Mouse (Mus musculus) left cerebral cortex, postnatal 36 days (tissue): ENCODE measurements around the gene Pcsk6. TPM values are rescaled to one million over a fixed set of nuclear protein-coding genes. Genes with fewer than 3 reads are reported as not detected.
"Not testable (repeated sequence)": the region's sequence is repeated elsewhere in the genome, so short reads cannot be mapped to it uniquely, and the experiment has no call there.

Experiments
- DNase-seq, 2 experiments: peaks; one replicate each; pipeline ENCODE4 v3.0.0; 2021 to 2022; ENCODE audit warnings: low spot score in 2 of 2, mixed read lengths in 1 of 2
- intact Hi-C: fragments of 180-260 bp; cut with DNase I; formaldehyde crosslinking; loops from one replicate; pipeline ENCODE4 v1.15.1; 2025
- total RNA-seq, 2 experiments: library from RNA; stranded (reverse); gene quantifications; 2 replicates each; pipeline ENCODE4 v1.2.3; 2021

The Pcsk6 gene
- total RNA-seq = 1 to 10 TPM; 8.4 to 9.6 TPM

DNA sequence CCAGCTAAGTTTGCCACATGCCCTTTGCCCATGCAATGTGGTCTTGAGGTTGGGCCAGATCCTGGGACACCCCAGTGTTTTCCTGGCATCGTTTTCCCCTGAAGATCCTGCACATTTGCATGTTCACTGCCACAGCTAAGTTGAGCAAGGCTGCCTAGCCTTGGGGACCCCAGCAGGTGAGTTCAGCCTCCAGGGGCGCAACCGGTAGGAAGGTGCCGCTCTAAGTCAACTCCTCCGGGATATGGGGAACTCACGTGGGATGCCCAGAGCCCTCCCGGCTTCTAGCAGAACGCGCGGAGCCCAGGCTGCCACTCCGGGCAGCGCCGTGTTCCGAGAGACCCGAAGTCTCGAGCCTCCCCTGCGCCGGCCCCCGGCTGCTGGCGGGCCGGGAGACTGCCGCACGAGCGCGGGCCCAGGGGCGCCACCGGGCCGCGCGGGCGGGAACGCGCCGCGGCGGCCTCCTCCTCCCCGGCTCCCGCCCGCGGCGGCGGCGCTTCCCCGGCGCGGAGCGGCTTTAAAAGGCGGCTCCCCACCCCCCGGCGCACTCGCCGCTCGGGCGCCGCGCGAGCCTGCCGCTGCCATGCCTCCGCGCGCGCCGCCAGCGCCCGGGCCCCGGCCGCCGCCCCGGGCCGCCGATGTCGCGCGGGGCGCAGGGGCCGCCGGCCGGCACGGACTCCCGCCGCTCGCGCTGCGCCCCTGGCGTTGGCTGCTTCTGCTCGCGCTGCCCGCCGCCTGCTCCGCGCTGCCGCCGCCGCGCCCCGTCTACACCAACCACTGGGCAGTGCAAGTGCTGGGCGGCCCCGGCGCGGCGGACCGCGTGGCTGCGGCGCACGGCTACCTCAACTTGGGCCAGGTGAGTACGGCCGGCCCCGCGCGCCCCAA, at the start of gene Pcsk6:
Gene Pcsk6 (plus strand): TSS at position 144 of the 882 bp plus-strand sequence.
- peak; percentile 34 to 41 for DNase-seq
- intact Hi-C loops = loop anchor here (2.0 to 10.0 kb wide), 2 partner anchors 49 to 163 kb away; no protein-coding TSS in a partner anchor

DNA sequence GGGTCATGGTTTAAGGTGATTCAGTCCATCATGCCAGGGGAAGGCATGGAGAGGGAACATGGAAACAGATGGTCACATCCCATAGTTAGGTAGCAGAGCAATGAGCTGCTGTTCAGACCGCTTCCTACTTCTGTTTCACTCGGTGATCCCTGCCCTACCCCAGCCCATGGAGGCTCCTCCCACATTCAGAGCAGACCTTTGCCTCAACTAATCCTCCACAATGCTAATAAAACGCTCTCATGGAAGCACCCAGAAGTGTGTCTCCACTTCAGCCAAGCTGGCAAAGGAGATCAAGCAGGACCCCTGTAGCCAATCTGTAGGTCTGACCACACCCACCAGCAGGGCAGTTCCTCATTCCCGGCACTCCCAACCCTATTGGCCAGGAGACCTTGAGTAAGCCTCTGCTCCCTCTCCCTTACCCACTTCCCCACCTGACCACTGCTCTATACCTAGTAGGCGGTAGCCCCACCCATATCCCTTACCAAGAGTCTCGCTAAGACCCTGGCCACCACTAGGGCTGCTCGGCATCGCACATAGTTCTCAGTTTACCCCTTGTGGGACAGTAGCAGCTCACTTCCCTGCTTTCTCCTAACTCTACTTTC, 47.8 kb upstream of the Pcsk6 start:
- intact Hi-C loops = no loop called here
- DNase-seq = no peak

DNA sequence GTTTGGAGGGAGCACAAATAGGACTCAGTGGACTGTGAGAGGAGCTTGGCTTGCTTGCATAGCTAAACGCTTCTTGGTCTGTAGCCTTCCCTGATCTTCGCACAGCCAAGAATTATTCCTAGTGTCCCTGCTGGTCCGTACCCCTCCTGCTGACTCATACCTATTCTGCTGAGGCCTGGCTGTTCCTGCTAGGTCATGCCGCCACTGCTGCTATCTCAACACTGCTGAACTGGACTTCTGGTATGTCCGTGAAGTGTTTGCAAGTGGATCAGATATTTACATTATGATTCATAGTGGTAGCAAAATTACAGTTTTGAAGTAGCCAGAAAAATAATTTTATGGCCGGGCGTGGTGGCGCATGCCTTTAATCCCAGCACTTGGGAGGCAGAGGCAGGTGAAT, 44.0 kb upstream of the Pcsk6 start:
- no peak for DNase-seq
- intact Hi-C loops = no loop called here

DNA sequence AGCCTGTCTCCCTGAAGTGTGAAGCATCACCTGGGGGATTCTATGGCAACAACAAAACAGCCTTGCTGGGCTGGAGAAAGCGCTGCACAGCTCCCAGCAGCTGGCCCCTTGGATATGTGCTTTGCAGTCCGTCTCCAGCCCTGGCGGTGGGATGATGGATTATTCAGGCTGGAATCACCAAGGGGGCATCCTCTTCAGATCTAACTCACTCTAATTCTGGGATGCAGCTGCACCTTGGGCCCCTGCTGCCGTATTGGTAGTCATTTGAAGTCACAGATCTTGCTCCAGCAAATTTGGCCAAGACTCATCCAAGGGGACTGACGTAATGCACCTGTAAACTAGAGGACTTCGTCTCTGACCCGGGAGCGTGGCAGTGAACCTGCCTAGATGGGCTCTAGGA, 41.1 kb upstream of the Pcsk6 start:
- no peak for DNase-seq
- intact Hi-C loops = no loop called here

DNA sequence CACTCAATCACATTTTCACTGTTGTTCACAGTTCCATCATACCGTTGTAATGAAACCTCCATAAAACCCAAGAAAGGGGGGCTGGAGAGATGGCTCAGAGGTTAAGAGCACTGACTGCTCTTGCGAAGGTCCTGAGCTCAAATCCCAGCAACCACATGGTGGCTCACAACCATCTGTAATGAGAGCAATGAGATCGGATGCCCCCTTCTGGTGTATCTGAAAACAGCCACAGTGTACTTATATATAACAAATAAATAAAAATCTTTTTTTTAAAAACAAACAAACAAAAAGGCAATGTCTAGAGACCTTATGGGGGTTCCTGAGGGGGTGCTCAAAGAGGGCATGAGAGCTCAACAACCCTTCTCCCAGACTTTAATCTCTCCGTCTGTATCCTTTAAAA, 39.6 kb upstream of the Pcsk6 start:
- intact Hi-C loops, DNase-seq: not testable (repeated sequence)

DNA sequence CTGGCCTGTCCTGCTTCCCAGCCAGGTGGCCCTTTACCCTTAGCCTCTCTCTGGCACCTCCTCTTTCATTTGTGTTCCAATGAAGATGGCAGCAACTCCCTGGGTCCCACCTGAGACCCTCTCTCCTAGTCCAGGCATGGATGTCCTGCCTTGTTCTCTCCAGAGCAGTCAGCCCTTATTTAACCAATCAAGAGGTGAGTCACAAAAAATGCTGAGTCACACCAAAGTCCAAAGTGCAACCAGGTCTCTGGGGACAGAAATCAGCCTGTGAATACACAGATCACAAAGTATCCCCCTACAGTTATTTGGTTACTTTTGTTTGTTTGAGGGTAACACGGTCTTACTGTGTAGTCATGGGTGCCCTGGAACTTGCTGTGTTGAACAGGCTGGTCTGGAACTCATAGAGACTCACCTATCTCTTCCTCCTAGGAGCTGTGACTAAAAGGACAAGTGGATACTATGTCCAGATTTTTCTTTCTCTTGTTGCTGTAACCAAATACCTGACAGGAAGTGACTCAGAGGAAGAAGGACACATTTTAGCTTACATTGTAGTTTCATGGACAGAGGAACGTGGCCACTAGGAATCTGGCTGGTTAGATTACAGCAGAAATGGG, 38.9 kb upstream of the Pcsk6 start:
- intact Hi-C loops = no loop called here
- DNase-seq = no peak

DNA sequence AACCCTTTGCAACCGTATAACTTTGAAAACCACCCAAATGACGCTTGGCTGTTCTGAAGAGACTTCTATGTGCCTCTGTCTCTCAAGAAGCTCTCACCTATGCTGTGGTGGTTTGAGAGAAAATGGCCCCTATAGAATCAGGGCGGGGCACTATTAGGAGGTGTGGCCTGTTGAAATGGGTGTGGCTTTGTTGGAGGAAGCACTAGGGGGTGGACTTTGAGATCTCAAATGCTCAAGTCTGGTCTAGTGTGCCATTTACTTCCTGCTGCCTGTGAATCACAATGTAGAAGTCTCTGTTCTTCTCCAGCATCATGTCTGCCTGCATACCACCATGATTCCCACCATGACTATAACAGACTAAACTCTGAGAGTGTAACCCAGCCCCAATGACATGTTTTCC, 21.8 kb upstream of the Pcsk6 start:
- DNase-seq = no peak
- intact Hi-C loops = no loop called here

DNA sequence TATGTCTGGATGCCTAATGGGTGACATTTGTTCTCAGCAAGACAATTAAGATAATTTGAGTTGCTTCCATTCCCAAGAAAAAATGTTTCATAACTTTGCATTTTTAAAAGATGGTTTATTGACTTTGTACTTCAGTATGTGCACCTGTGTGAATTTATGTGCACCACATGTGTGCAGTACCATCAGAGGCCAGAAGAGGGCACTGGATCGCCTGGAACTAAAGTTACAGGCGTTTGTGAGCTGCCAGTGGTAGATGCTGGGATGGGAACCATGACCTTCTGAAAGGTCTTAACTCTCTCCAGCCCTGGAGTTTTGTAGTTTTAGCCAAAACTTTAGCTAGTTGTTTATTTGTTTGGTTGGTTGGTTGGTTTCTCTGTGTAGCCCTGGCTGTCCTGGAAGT, 18.3 kb upstream of the Pcsk6 start:
- no peak for DNase-seq
- intact Hi-C loops = no loop called here

DNA sequence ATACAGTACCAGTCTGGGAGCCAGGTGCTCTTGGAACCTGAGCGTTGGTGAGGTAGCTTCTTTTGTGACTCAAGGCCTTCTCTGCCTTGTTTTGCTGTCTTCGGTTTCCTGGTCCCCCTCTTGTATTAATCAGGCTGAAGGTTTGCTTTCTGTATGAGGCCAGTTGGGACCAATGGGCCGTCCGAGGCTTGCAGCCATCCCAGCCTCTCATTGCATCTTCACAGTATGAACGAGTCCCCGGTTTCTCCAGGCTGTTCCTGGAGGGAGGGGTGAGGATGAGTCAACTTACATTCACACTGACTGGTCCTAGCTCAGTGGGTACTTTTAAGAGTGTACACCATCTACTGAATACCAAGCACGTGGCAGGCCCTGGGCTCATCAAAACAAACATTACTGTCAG, 553 bp upstream of the Pcsk6 start:
- intact Hi-C loops = loop anchor here (10.0 kb wide), 1 partner anchor 164 kb away; no protein-coding TSS in a partner anchor
- DNase-seq = no peak

DNA sequence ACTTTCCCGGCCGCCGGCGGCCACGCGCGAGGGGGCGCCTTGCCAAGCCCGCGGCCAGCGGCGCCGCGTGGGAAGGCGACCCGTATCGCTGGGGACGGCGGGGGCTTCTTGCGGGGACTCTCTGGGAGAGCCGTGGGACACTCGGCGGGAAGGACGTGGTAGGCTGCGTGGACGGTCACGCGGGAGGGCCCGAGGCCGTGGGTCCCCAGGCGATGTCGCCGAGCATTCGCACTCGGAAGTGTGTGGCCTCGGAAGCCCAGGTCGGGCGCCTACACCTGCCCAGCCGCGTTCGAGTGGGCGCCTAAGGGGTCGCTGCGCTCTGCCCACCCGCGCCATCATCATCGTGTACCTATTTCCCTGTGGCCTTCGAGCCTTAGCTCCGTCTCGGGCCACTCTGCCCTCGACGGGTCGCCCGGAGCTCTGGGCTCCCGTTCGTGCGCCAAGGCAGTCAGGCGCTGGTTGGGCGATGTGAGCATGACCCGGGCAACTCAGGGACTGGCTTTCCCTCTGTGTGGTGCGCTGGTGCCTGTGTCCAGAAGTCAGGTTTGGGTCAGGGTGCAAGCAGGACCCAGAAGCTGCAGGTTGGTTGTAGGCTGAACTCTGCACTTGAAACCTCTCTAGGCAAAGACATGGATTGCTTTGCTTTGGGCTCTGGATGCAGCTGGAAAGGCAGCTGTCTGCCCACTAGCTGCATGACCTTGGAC, 1.1 kb downstream of the Pcsk6 start:
- intact Hi-C loops = loop anchor here (2.0 to 10.0 kb wide), 2 partner anchors 48 to 162 kb away; no protein-coding TSS in a partner anchor
- DNase-seq = no peak

DNA sequence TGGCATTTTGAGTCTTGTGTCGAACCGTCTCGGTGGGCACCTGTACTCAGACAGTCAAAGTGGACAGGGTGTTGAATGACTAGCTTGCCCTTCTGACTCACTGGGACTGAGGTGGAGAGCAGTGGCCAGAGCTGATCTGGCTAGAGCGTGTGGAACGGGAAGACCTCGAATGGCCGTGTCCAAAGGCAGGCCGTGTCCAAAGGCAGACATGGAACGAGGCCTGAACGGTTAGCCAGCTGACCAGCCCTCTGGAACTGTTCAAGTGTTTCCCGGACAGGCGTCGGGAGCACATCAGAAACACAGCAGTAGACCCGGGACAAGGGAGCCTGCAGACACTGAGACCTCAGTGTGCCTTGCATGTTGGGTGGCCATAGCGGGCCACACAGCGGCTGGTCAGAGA, 7.6 kb downstream of the Pcsk6 start:
- intact Hi-C loops = loop anchor here (10.0 kb wide), 1 partner anchor 156 kb away; no protein-coding TSS in a partner anchor

DNA sequence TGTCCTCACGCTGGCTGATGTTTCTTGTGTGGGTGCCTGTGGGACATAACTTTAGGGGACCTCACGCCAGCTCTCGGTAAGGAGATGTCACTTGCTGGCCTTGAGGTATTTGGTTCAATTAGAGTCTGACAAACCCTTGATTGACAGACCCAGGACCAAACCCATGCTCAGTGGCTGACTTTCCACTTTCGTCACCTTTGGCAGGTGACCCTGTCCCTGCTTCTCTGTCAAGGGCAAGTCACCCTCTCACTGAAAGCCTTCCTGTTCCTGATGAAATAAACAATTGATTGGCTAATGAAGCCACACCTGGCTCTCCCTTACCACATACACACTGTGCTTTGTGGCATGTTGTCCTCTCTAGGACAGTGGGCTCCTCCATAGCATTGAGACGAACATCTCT, 8.3 kb downstream of the Pcsk6 start:
- intact Hi-C loops = loop anchor here (10.0 kb wide), 1 partner anchor 155 kb away; no protein-coding TSS in a partner anchor

More for the DNA sequence above, 7.6 kb downstream of the Pcsk6 start:
- DNase-seq = no peak

DNA sequence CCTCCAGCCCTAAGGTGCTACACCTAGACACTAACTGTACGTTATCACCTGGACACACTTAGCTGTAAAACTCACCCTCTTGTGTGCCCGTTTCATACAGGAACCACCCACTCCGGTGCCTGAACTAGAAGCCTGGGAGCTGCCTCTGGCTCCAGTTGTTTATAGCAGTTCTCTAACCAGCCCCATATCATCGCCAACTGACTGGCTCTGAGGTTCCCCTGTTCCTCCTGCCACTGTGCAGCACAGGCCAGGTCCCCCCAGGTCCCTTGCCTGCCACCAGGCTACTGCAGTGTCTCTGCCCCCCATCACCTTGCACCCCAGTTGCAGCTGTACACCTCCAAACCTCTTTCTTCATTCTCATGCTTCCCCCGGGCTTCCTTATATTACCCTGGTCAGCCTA, 8.7 kb downstream of the Pcsk6 start:
- intact Hi-C loops = no loop called here
- no peak for DNase-seq

More for the DNA sequence above, 8.3 kb downstream of the Pcsk6 start:
- no peak for DNase-seq

DNA sequence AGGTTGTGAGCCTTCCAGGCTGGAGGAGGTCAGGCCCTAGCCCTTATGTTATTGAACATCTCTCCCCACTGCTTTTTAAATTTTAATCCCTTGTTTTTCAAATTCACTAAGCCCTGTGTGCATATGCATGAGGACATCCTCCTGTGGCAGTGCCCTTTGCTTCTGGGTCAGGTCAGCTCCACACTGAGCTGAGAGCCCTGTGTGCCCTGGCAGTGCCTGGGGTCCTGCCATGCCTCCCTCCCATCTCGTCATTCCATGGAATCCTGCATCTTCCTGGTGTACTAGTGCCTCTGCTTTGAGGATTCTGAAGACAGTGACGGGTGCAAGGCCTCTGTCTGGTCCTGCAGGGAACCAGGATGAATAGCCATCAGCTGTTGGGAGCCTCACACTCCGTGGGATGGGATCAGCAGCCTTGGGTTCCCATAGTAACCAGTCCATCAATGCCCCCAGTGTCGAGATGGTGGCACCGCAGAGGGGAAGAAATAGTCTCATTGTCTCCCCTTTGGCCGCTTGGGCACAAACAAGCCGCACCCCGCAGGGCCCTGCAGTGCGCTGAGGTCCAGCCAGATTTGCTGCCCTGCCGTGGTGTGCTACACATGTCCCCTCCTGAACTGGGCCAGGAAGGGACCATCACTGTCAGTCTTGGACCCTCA, 9.5 kb downstream of the Pcsk6 start:
- intact Hi-C loops = no loop called here
- DNase-seq = peak in 1 of 2 experiments; percentile 34

DNA sequence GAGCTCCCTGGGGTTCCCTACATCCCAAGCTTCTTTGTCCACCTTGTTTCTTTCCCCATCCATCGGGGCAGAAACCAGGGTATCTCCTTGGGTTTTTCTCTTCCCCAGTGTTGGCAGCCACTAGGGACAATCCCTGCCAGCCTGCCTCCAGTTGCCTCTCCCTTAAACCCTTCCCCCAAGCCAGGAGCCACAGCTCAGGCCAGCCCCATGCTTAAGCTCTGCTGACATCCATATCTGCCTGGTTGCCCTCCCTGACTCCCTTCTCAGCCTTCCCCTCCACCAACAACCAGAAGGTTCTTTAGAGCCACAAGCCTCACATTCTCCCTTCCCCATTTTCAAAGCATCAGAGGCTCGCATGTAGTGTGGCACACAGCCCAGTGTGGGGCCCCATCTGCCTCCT, 10.3 kb downstream of the Pcsk6 start:
- intact Hi-C loops = no loop called here

DNA sequence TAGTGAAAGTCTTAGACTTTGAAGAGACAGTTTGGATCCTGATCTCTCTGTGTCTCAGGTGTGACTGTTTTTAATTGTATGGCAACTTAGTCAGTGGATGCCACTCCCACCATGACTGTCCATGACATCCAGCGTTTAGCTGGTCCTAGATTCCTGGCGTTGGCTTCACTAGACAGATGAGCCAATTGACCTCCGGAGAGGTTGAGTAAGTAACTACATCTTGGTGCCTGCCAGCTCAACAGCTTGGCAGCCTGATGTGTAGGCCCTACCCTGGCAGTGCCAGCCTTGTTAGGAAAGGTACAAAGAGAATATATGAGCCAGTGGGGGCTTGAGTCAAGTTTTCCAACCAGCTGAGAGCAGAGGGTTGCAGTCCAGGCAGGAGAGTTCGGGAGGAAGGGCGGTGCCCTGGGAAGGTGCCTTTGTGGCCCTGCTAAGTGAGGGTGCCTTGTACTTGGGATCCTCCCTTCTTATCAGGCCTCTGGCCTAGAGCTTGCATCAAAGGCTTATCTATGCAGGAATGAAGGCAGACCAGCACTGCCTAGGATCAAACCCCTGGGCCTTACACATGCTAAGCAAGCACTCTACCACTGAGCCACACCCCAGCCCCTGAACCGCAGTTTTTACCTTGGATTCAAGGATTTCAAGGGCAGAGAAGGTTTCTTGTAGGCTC, 11.8 kb downstream of the Pcsk6 start:
- no peak for DNase-seq
- intact Hi-C loops = no loop called here

More for the DNA sequence above, 10.3 kb downstream of the Pcsk6 start:
- no peak for DNase-seq

DNA sequence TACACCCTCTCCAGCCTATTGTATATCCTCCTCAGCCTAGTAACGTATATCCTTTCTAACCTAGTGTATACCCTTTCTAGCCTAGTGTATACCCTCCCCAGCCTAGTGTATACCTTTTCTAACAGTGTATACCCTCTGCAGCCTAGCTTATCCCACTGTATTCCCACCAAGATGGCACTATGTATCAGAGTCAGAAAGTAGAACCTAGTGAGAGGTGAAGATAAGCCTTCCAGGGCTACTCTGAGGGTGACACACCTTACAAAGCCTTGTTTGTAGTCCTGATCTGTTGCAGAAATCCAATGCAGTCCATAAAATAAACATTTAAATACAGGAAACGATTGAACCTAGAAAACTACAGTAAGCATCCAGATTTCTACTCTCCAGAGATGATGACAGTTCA, 12.4 kb downstream of the Pcsk6 start:
- no peak for DNase-seq
- intact Hi-C loops = no loop called here

DNA sequence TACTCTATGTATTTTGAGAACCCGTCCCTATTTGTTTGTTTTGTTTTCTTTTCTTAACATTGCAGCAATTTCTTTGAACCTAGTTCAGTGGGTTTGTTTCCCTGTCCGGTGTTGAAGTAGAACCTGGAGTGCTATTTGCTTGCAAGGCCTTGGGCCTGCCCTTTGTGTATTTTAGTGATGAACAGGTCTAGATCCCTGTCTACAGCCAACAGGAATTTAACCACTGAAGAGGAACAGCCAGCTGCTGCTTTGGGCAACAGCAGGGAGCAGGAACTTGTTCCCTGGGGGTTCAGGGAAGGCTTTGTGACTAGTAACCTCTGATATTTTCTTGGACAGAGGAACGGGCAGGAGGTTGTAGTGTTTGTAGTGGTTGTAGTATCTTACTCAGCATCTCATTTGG, 15.1 kb downstream of the Pcsk6 start:
- intact Hi-C loops = no loop called here
- DNase-seq = no peak

DNA sequence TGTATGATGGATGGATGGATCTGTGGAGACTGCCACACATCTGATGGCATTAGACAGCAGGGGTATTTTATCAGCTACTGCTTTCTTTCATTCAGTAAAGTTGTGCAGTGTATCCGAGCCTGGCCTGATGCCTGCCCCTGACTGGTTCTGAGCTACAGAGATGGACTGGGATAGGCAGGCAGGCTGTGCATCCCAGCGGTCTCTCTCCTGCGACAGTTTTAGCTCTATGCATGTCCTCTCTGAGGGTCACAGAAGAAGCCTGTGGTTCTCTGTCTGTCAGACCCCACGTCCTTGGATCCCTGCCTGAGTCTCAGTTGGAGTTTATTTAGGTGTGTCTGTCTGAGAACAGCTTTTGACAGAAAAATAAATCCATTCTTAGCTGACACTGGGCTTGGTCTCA, 16.7 kb downstream of the Pcsk6 start:
- intact Hi-C loops = no loop called here
- no peak for DNase-seq
